Mouse (Mus musculus): ENCODE results near the gene Triobp. TPM values are rescaled to one million over a fixed set of nuclear protein-coding genes. Genes with fewer than 3 reads are reported as not detected.

The Triobp gene
- total RNA-seq, 2 experiments from 2014 or later = 96.9 to 112 TPM

DNA sequence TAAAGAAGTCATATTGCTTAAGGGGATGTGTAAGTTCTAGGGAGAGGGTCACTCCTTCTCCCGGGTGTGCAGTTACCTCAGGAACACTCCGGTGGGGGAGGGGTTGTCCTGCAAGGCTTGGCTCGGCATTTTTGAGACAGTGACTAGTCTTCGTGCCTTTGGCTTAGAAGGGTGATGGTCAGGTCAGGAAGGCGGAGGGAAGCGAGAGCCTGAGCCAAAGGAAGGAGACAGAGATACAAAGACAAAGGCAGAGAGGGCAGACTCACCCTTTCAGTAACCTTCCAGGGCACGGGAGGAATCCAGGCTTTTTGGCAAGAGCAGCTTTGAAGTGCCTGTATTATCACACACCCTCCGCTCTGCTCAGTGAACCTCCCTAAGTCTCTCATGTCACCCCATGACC, 22.4 kb upstream of the Triobp start:
- DNase-seq (ENCODE audit: low spot score in 2 of 2) = no peak

DNA sequence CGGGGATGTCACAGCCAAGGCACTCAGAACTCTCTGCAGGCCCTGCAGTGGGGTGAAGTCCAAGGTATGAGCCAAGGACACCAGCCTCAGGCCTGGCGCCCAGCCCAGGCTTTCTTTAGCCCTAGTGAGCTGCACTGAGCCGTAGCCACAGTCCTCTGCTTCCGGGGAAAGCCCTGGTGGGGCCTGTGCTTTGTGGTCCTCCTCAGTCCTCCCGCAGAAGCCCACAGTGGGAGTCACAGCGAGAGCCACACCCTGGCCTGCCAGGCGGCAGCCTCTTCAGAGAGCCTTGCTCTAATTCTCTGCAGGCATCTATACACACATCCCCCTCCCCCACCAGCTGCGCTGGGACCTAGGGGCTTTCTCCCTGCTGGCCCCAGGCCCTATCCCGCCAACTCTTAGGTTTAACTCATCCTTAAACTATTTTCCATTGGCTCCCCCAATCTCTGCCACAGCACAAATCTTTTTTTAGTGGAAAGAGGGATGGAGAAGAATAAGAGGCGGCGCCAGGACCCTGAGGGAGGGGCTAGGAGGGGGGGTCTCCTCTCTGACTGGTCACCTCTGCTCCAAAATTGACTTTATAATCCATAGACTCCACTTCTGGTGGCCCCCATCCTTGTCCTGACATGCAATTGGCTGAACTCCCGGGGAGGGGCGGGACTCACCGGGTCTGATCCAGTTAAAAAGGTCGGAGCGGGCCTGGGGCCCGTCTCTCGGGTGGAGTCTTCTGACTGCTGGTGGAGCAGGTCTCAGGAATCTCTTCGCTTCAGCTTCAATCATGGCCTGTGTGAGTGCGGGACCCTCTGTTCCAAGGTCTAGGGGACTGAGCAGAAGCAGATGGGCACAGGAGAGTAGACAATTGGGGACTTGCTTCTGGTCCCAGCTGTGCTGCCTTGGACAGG, 21.3 kb upstream of the Triobp start, which contains the start of gene Lgals1:
TSS of gene Lgals1 (plus strand) at position 705 of the 899 bp plus-strand sequence.
- peak; percentile 67 to 77 for DNase-seq (ENCODE audit: low spot score in 2 of 2)

DNA sequence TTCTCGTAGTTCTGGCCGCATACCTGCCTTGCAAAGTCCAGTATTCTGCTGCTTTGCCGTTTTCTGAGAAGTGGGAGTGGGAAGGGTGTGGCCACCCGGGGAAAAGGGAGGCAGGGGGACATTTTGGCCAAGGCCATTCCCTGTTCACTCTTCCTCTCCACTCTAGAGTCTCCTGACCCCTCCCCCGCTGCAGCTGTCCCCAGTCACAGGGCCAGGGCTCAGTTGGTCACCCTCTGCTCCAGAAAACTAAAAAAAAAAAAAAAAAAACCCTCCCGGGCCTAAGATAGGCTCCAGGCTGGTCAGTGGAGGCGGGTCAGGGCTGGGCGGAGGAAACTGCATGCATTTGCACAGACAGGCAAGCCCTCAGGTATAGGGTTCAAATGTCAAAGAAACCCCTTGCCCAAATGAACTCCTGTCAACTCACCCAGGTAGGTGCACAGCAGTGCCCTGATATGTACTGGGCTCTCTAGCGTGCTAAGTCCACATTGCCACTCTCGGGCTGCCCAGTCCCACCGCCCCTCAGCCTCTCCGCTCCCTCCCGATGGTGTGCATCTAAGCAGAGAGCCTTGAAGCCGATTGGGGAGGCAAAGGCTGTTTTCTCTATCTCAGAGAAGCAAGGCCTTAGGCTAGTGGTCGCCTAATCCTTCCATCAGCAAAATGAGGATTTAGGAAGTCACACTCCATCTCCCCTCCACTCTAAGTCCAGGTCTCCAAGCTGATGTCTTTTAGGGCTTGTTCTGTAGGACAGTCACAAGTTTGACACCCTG, 20.3 kb upstream of the Triobp start:
- DNase-seq (ENCODE audit: low spot score in 2 of 2) = no peak

DNA sequence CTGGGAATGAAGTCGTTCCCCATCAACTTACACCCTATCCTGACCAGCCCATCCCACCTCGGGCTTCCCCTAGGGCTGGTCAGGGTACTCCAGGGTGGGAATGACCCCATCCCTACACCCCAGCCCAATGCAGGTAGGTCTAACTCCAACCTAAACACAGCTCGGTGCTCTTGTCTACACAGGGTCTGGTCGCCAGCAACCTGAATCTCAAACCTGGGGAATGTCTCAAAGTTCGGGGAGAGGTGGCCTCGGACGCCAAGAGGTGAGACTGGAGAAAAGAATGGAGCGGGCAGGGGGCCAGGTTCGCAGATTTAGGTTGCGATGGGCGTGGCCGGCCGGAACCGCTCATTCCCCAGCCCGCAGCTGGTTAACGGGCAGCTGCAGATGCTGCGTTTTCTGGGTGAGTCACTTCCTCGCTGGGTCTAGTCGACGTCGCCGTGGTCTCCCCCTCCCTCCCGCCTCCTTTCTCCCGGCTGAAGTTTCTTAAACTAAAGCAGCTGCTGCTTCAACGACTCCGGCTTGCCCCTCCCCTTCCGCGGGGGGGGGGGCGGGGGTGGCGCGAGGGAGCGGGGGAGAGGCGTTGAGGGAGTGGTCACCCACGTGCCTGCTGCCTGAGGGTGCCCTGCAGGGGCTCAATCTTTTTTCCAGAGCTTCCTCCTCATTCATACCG, 19.6 kb upstream of the Triobp start:
- peak; percentile 24 to 50 for DNase-seq (ENCODE audit: low spot score in 2 of 2)

DNA sequence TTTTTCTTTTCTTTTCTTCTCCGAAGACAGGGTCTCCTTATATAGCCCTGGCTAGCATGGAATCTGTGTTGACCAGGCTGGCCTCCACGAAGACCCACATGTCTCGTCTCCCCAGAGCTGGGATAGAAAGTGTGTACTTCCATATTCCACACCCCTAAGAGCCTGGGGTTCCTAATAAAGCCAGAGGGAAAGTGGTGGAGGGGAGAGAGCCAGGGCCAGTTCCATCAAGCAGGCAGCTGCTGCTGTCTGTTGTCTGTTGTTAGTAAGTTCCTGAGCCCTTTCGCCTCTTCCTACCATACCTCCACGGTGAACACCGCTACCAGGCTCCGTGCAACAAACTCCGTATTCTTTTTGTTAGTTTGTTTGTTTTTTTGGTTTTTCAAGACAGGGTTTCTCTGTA, 19.0 kb upstream of the Triobp start:
- no peak for DNase-seq (ENCODE audit: low spot score in 2 of 2)

DNA sequence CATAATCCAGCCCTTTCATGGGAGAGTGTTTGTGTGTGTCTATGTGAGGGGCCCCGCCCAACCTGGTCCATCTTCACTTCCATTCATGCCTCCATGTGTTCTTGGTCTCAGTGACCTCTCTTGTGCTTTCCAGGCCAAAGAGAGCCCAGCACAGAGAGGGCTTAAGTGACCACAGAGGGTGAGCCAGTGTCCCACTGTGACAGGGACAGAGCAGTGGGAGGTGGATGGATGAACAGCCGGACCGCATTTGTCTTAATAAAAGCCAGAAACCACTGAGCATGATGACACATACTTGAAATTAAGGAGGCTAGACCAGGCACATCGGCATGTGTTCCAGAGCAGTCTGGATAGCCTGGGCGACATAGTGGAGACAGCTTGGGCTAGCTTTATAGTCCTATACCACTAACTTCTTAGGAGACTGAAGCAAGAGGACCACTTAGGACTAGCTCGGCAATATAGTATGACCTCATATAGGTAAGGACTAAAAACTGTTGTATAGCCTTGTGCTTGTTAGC, 17.3 kb upstream of the Triobp start:
- no peak for DNase-seq (ENCODE audit: low spot score in 2 of 2)

DNA sequence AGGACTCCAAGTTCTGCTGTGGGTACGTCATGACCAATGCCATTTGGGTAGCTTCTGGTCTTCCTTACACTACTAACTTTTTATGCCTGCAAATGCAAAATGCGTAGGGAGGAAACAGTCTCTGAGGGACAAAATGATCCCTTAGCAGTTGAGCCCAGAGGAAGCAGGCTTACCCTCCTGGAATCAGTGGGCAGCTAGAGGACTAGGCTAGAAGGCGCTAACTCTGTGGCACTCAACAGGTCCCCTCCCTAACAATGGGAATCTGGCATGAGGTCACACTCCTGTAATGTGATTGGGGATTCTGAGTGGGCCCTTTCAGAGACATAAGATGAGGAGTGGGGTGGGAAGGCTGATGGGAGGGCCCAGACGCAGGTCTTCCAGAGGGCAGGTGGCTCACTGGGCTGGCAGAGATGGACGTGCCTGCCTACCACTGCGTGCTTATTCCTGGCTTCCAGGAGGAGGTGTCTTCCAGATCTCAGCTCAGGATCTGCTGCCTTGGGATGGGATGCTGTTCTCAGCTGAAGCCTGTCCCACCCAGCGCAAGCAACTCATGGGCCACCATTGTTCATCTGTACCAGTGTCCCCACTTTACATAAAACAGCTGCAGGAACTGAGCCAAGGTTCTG, 16.6 kb upstream of the Triobp start:
- DNase-seq (ENCODE audit: low spot score in 2 of 2) = no peak

DNA sequence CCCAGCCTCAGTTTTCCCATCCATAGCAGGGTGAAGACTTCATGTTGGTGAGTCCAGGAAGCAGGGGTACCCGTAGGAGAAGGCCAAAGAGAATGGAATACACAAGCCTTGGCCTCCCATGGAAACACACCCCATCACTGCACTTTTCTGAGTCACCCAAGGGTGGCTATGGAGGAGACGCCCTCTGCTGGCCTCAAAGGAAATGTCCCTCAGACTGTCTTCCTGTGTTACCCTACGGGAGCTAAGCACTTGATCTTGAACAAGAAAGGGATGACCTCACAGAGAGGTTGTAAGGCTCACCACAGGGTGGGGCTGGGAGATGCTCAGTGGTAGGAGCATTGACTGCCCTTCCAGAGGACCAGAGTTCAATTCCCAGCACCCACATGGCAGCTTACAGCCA, 15.9 kb upstream of the Triobp start:
- DNase-seq (ENCODE audit: low spot score in 2 of 2) = no peak

DNA sequence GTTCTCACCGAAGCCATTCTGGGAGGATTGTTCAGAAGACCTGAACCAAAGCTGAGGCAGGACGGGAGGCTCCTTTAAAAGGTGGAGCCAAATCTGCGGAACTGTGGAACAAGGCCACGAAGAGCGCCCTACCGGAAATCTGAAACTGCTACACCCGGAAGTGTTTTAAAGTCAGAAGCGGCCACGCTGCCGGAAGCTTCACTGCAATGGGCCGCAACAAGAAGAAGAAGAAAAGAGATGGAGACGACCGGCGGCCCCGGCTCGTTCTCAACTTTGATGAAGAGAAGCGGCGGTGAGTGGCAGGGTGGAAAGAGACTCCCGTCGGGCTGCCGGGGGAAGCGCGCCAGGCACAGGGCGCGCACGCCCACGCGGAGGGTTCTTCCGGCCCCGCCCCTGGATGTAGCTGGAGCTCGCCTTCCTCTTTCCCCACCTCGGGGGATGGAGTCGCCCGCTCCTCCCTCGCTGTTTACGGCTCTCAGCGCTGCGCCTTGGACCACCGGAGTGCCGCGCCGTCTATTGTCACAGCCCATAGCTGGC, 12.7 kb upstream of the Triobp start, which contains the start of gene Nol12:
TSS of gene Nol12 (plus strand) at position 150 of the 537 bp plus-strand sequence.
- peak in 1 of 2 experiments; percentile 64 for DNase-seq (ENCODE audit: low spot score in 2 of 2)

DNA sequence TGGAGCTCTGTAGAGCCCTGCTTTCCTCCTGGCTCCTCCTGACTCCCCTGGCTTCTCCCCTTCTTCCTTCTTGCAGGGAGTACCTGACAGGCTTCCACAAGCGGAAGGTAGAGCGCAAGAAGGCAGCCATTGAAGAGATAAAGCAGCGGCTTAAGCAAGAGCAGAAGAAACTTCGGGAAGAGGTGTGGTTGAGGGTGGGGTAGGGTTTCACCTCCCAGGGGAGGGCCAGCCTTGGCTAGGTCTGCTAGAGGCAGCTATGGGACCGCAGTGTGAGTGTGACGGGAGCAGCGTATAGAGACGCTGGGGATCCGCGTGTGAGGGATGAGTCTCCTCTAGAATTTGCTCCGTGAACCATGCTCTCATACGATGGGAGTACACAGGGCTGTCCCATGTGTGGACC, 11.1 kb upstream of the Triobp start:
- DNase-seq (ENCODE audit: low spot score in 2 of 2) = no peak

DNA sequence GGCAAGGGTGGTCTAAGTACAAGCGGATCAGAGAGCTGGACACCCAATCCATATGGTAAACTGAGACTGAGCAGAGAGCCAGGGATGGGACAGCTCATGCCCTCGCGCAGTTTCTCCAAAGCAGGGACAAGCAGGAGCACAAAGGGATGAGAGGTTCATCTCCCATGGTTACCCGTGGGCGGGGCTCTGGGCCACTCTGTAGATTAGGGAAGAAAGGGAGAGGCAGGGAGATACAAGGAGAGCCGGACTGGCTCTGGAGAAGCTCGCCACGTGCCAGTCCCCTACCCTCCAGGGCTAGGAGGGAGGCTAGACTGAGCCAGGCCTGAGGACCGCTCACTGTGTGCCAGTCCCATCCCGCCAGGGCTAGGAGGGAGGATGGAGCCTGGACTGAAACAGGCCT, 10.2 kb upstream of the Triobp start:
- DNase-seq (ENCODE audit: low spot score in 2 of 2) = no peak

DNA sequence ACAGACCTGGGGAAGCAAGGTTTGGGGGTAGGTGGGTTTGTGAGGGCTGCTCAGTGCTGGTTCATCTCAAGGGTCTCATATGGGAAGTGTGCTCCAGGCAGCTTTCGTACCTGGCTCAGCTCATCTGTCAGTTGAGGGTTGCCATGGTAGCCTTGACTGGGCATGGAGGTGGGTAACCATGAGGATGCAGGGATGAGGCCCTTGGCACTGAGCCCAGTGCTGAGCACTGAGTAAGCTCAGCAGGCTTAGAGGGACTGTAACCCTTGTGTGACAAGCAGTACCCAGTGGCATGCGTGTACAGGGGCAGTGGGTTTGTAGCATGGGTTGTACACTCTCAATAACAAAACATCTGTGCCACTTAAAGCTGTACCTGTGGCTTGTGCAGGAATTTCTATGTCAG, 9.6 kb upstream of the Triobp start:
- no peak for DNase-seq (ENCODE audit: low spot score in 2 of 2)

DNA sequence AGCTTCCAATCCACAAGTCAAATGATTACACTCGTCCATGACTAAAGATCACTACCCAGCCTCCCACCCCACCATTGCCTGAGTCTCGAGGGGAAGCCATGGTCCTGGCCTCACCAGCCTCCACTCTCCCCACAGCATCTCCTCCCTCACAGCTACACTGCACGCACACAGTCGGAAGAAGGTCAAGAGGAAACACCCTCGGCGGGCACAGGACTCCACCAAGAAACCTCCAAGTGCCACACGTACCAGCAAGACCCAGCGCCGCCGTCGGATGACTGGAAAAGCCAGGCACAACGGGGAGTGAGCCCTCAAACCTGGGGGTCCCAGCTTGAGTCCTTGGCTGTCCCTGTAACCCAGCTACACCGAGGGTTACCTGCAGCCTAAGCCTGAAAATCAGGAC, 7.2 kb upstream of the Triobp start:
- DNase-seq (ENCODE audit: low spot score in 2 of 2) = no peak

DNA sequence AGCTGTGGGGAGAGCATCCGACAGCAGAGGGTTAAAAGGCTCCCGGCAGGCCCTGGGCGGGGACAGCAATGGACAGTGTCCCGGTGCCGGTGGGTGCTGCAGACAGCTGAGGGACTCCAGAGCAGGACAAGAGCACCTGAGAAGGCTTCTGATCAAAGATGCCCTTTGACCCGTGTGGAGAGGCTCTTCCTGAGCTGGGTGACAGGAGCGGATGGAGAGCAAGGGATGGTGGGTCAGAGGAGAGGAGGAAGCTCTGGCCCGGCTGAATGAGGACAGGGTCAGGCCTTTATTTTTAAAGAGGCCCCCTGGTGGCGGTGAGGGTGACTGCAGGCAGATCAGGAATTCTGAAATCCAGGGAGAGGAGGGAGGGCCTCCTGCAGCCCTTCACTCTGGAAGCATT, 4.9 kb upstream of the Triobp start:
- DNase-seq (ENCODE audit: low spot score in 2 of 2) = peak; percentile 52 to 67

DNA sequence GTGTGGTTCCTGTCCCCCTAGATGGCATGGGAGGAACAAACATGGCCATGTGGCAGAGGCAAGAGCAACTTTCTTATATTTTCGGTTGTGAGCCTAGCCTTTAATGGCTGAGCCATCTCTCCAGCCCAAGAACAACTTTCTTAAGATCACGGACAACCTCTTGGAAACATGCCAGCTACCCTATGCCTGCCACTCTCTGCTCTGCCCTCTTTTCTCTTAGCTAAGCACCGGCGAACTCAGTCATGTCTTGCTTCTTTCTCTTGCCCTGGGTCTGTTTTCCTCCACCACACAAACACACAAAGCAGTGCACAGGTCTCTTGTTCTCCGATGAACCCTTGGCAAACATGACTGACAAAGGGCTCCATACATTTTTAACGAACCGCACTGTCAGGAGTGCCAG, 1.3 kb upstream of the Triobp start:
- DNase-seq (ENCODE audit: low spot score in 2 of 2) = no peak

DNA sequence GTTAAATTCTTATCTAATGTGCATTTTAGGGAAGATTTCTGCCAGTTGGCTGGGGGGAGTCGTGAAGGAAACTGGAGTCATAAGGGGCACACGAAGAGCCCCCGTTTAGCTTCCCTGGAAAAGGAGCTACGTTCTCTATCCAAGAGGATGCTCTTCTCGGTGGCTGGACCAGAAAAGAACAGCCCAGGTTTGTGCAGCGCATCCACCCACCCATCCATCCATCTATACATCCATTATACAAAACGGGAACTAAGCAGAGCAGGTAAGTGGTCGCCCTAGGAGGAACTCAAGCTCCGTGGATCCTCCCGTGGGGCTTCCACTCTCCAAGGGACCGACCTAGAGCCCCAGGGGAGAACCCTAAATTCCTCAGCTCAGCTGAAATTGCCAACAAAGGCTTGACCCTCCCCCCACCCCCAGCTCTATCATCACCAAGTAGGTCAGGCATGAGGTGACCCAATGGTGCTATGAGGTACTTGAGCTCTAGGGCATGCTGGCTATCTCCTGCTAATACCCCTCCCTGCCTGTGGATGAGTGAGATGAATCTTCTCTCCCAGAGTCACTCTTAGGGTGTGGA, 715 bp downstream of the Triobp start:
- no peak for DNase-seq (ENCODE audit: low spot score in 2 of 2)

DNA sequence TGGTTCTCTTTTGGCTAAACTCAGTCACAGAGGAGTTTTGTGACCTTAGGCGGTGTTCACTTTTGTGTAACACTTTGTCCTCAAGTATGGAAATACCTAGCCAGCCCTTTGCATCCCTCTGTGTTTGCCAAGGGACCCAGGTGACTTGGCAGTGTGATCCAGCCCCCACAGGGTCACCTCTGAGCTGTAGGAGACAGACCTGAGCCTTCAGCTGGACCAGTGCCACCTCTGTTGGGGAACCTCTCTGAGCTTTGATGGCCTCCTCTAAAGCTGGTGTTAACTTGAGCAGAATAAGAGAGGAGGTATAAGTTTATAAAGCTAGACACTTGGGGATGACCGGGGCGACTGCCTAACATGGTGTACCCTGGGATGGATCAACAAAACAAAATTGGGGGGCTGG, 1.4 kb downstream of the Triobp start:
- DNase-seq (ENCODE audit: low spot score in 2 of 2) = no peak

DNA sequence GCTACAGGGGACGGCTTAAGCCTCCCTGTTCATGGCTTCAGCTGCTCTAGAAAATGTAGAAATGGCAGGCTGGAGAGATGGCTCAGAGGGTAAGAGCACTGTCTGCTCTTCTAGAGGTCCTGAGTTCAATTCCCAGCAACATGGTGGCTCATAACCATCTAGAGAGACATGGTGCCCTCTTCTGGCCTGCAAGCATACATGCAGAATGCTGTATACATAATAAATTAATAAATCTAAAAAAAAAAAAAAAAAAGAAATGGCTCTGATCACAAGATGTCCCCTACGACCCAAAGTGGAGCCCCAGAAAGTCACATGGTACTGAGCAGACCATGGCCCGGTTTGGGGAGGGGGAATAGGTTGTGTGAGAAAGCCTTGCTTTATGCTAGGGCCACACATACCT, 8.1 kb downstream of the Triobp start:
- DNase-seq (ENCODE audit: low spot score in 2 of 2) = no peak

DNA sequence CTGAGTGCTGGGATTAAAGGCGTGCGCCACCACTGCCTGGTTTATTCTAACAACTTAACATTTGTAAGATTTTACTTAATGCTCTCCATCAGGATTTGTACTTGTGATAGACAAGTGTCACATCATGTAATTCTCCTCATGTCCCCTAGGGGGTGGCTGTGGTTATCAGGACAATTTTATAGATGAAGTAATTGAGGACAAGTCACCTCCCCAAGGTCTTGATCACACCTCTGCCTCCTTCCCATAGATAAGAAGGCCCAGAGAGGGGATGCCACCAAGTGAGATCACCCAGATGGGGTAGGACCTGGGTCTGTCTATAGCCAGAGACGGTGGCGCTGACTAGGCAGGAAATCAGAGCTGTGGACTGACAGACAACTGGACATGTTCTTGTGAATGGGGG, 8.8 kb downstream of the Triobp start:
- DNase-seq (ENCODE audit: low spot score in 2 of 2) = no peak

DNA sequence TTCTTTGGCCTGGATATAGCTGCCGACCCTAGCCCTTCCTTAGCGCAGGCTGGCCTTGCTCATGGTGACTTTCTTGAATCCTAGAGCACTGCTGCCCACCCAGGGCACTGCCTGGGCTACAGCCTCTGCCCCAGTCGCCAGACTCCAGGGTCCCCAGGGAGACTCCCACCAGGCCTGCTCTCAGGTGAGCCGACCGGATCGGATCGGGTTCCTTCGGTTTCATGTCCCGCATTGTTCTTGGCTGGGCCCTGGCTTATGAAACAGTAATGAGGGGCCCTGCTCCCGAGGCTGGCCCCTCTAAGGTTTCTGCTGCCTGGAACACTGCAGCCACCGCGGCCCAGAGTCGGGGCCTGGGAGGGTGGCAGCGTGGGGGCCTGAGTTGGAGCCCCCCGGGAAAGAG, 9.5 kb downstream of the Triobp start:
- DNase-seq (ENCODE audit: low spot score in 2 of 2) = no peak

Data from adrenal gland, postnatal 4 days (tissue).